Mouse (Mus musculus) MEL (cell line): ENCODE data around the gene Fabp7. TPM values are rescaled to one million over a fixed set of nuclear protein-coding genes. Genes with fewer than 3 reads are reported as not detected.

ENCODE experiments used
- DNase-seq: peaks from one replicate; pipeline ENCODE4 v3.0.0; 2011; ENCODE audit warnings: low read depth, low spot score
- H3K27ac ChIP-seq: 2 replicates; pipeline ENCODE4 v1.5.1; 2012; ENCODE audit warnings: low read depth, mild to moderate bottlenecking, control low read depth, low read length, moderate library complexity; ENCODE audit not compliant: control insufficient read depth
- H3K27me3 ChIP-seq, 2 experiments: fragments of 150-350 bp in 1 of 2; sonication (generic) in 1 of 2; 2 replicates each; pipeline ENCODE4 v1.6.1; 2012; ENCODE audit warnings: low read length in 2 of 2, mild to moderate bottlenecking in 2 of 2, improper control_type of control experiment in 1 of 2, moderate library complexity in 1 of 2; ENCODE audit not compliant: insufficient read depth in 2 of 2, control insufficient read depth in 1 of 2
- H3K36me3 ChIP-seq, 2 experiments: 2 replicates each; pipeline ENCODE4 v1.6.1; 2012 to 2014; ENCODE audit warnings: low read length in 2 of 2, improper control_type of control experiment in 1 of 2, inconsistent platforms in 1 of 2, mild to moderate bottlenecking in 1 of 2; ENCODE audit not compliant: insufficient read depth in 2 of 2, control insufficient read depth in 1 of 2
- H3K4me1 ChIP-seq, 2 experiments: fragments of 150-350 bp in 1 of 2; sonication (generic) in 1 of 2; 2 replicates each; pipeline ENCODE4 v1.6.1; 2012; ENCODE audit warnings: low read length in 2 of 2, improper control_type of control experiment in 1 of 2, mild to moderate bottlenecking in 1 of 2; ENCODE audit not compliant: insufficient read depth in 2 of 2, control insufficient read depth in 1 of 2
- H3K4me3 ChIP-seq, 2 experiments: fragments of 150-350 bp in 1 of 2; sonication (generic) in 1 of 2; 2 replicates each; pipeline ENCODE4 v1.5.1; 2012; ENCODE audit warnings: low read depth in 2 of 2, low read length in 2 of 2, mild to moderate bottlenecking in 2 of 2, moderate library complexity in 2 of 2, control low read depth in 1 of 2, improper control_type of control experiment in 1 of 2; ENCODE audit not compliant: control insufficient read depth in 1 of 2, insufficient read depth in 1 of 2
- H3K79me2 ChIP-seq: 2 replicates; pipeline ENCODE4 v1.6.1; 2012; ENCODE audit warnings: mild to moderate bottlenecking, low read length, moderate library complexity; ENCODE audit not compliant: control insufficient read depth, poor library complexity, insufficient read depth
- H3K9ac ChIP-seq: 2 replicates; pipeline ENCODE4 v1.6.1; 2012; ENCODE audit warnings: low read depth, mild to moderate bottlenecking, control low read depth, low read length, moderate library complexity; ENCODE audit not compliant: control insufficient read depth, poor library complexity, severe bottlenecking
- H3K9me3 ChIP-seq: fragments of 150-350 bp; sonication (generic); replicated peaks from 2 replicates; pipeline ENCODE4 v1.6.1; 2012; ENCODE audit warnings: mild to moderate bottlenecking, low read length, improper control_type of control experiment, moderate library complexity; ENCODE audit not compliant: insufficient read depth
- CHD1 ChIP-seq: IDR thresholded peaks from 2 replicates; pipeline ENCODE4 v1.6.1; 2012; ENCODE audit warnings: low read depth, mild to moderate bottlenecking, inconsistent platforms, low read length, improper control_type of control experiment
- CHD2 ChIP-seq: IDR thresholded peaks from 2 replicates; pipeline ENCODE4 v1.6.1; 2011; ENCODE audit warnings: low read length, improper control_type of control experiment
- CTCF ChIP-seq, 3 experiments: IDR thresholded peaks in 2 of 3; conservative IDR thresholded peaks in 1 of 3; 2 replicates each; pipeline ENCODE4 v1.5.1; 2011 to 2012; ENCODE audit warnings: low read length in 3 of 3, low read depth in 2 of 3, mild to moderate bottlenecking in 2 of 3, improper control_type of control experiment in 1 of 3, inconsistent platforms in 1 of 3, mixed read lengths in 1 of 3, moderate library complexity in 1 of 3; ENCODE audit not compliant: control insufficient read depth in 1 of 3, insufficient read depth in 1 of 3, poor library complexity in 1 of 3, severe bottlenecking in 1 of 3
- ELF1 ChIP-seq: IDR thresholded peaks from 2 replicates; pipeline ENCODE4 v1.6.1; 2014; ENCODE audit warnings: low read depth, mild to moderate bottlenecking, inconsistent platforms, low read length, improper control_type of control experiment, moderate library complexity
- EP300 ChIP-seq, 2 experiments: IDR thresholded peaks; 2 replicates each; pipeline ENCODE4 v1.6.1; 2011; ENCODE audit warnings: improper control_type of control experiment in 2 of 2, low read length in 2 of 2, low read depth in 1 of 2, mild to moderate bottlenecking in 1 of 2
- ETS1 ChIP-seq: IDR thresholded peaks from 2 replicates; pipeline ENCODE4 v1.6.1; 2012; ENCODE audit warnings: low read depth, mild to moderate bottlenecking, inconsistent platforms, low read length, improper control_type of control experiment, moderate library complexity
- GATA1 ChIP-seq: IDR thresholded peaks from 2 replicates; pipeline ENCODE4 v1.6.1; 2011; ENCODE audit warnings: low read depth, low read length, improper control_type of control experiment
- JUND ChIP-seq: IDR thresholded peaks from 2 replicates; pipeline ENCODE4 v1.6.1; 2011; ENCODE audit warnings: low read depth, mild to moderate bottlenecking, improper control_type of control experiment, low read length
- MAX ChIP-seq: IDR thresholded peaks from 2 replicates; pipeline ENCODE4 v1.6.1; 2011; ENCODE audit warnings: low read length, improper control_type of control experiment
- MAZ ChIP-seq: IDR thresholded peaks from 2 replicates; pipeline ENCODE4 v1.6.1; 2012; ENCODE audit warnings: low read depth, mild to moderate bottlenecking, inconsistent platforms, low read length, improper control_type of control experiment
- MXI1 ChIP-seq: IDR thresholded peaks from 2 replicates; pipeline ENCODE4 v1.6.1; 2011; ENCODE audit warnings: mild to moderate bottlenecking, low read depth, low read length, improper control_type of control experiment
- MYB ChIP-seq: IDR thresholded peaks from 2 replicates; pipeline ENCODE4 v1.6.1; 2011; ENCODE audit warnings: mild to moderate bottlenecking, low read depth, low read length, improper control_type of control experiment
- MYC ChIP-seq: IDR thresholded peaks from 2 replicates; pipeline ENCODE4 v1.6.1; 2011; ENCODE audit warnings: low read depth, mild to moderate bottlenecking, low read length, improper control_type of control experiment, moderate library complexity
- POLR2AphosphoS2 ChIP-seq: IDR thresholded peaks from 2 replicates; pipeline ENCODE4 v1.6.1; 2011; ENCODE audit warnings: low read length, improper control_type of control experiment
- POLR2AphosphoS5 ChIP-seq: IDR thresholded peaks from 2 replicates; pipeline ENCODE4 v1.6.1; 2012; ENCODE audit warnings: low read depth, borderline replicate concordance, mild to moderate bottlenecking, inconsistent platforms, low read length, moderate library complexity, mixed read lengths
- RCOR1 ChIP-seq: IDR thresholded peaks from 2 replicates; pipeline ENCODE4 v1.6.1; 2012; ENCODE audit warnings: low read depth, mild to moderate bottlenecking, inconsistent platforms, low read length, improper control_type of control experiment
- TBP ChIP-seq: IDR thresholded peaks from 2 replicates; pipeline ENCODE4 v1.8.0; 2011; ENCODE audit warnings: low read depth, low read length, improper control_type of control experiment
- TCF12 ChIP-seq: IDR thresholded peaks from 2 replicates; pipeline ENCODE4 v1.6.1; 2014; ENCODE audit warnings: low read depth, mild to moderate bottlenecking, inconsistent platforms, low read length, improper control_type of control experiment, moderate library complexity
- UBTF ChIP-seq: IDR thresholded peaks from 2 replicates; pipeline ENCODE4 v1.6.1; 2012; ENCODE audit warnings: low read depth, mild to moderate bottlenecking, inconsistent platforms, low read length, improper control_type of control experiment, moderate library complexity, borderline replicate concordance; ENCODE audit not compliant: insufficient read depth
- USF2 ChIP-seq, 2 experiments: IDR thresholded peaks; 2 replicates each; pipeline ENCODE4 v1.6.1; 2011 to 2012; ENCODE audit warnings: improper control_type of control experiment in 2 of 2, low read length in 2 of 2, borderline replicate concordance in 1 of 2, inconsistent platforms in 1 of 2, low read depth in 1 of 2, mild to moderate bottlenecking in 1 of 2; ENCODE audit not compliant: insufficient read depth in 1 of 2
- ZKSCAN1 ChIP-seq: IDR thresholded peaks from 2 replicates; pipeline ENCODE4 v1.6.1; 2012; ENCODE audit warnings: low read depth, mild to moderate bottlenecking, inconsistent platforms, low read length, improper control_type of control experiment, moderate library complexity
- ZMIZ1 ChIP-seq: IDR thresholded peaks from 2 replicates; pipeline ENCODE4 v1.6.1; 2012; ENCODE audit warnings: low read depth, mild to moderate bottlenecking, inconsistent platforms, low read length, improper control_type of control experiment, moderate library complexity
- polyA plus RNA-seq, 2 experiments: library from polyadenylated mRNA; stranded (reverse) in 1 of 2; unstranded in 1 of 2; fragments of >175 nt in 1 of 2; fragments of >200 nt in 1 of 2; gene quantifications; 2 replicates each; pipeline versions ENCODE4 v1.2.1 to v1.2.4; 2012; ENCODE audit warnings: low replicate concordance in 2 of 2, low read depth in 1 of 2; ENCODE audit not compliant: insufficient read length in 2 of 2, insufficient read depth in 1 of 2, missing spikeins in 1 of 2
- total RNA-seq: library from RNA; depleted of rRNA; stranded (reverse); fragments of 300-350 nt; gene quantifications from 2 replicates; pipeline ENCODE4 v1.2.3, GENCODE M21; 2012

Gene Fabp7
- total and polyA plus RNA-seq, 3 experiments = 4.1 to 26.4 TPM; not detected in 1

- TF ChIP-seq GATA1 (0 out of 2 replicates have a peak, but pooled peaks have one; percentile 3), CTCF (IDR thresholded peaks at IDR 0.05 in 2 of 3, conservative IDR thresholded peaks at IDR 0.05 in 1 of 3; ENCODE audit: control insufficient read depth in 1 of 3, insufficient read depth in 1 of 3, low read depth in 2 of 3, low read length in 3 of 3, poor library complexity in 1 of 3, severe bottlenecking in 1 of 3) (peak; percentile 47 to 58 (median 54)), ELF1 (no peak), POLR2AphosphoS5 (no peak), TBP (no peak), MYB (no peak), ZKSCAN1 (no peak), POLR2AphosphoS2 (no peak)
These were observed 41.1 kb upstream of the Fabp7 start (continued) for GRCm38 (mm10) chr10:57743606-57744016.

GRCm38 (mm10) chr10:57744128-57744765 lies 40.4 kb upstream of the Fabp7 start:
- H3K9me3 ChIP-seq = no peaks in the 10 kb centered on the region
- no peaks in the 10 kb centered on the region; a peak in 1 of 4 replicates for H3K4me1 ChIP-seq
- H3K27me3 ChIP-seq = peaks cover 0 to 1% of the 10 kb centered on the region in 2 experiments; a peak in 1 of 4 replicates
- no peak for TF ChIP-seq ETS1
- TF ChIP-seq USF2 (IDR thresholded peaks at IDR 0.05; ENCODE audit: borderline replicate concordance in 1 of 2, insufficient read depth in 1 of 2, low read depth in 1 of 2, low read length in 2 of 2) = no peak
- no peak for TF ChIP-seq MXI1
- no peak for TF ChIP-seq RCOR1
- no peak for TF ChIP-seq CHD2
- TF ChIP-seq ELF1 = no peak
- no peak for TF ChIP-seq JUND
- TF ChIP-seq UBTF = no peak
- no peak for TF ChIP-seq TCF12
- no peak for TF ChIP-seq CHD1
- no peak for TF ChIP-seq MYC
- TF ChIP-seq MAZ = no peak
- no peak for TF ChIP-seq ZMIZ1
- TF ChIP-seq MAX = no peak
- TF ChIP-seq EP300 (IDR thresholded peaks at IDR 0.05; ENCODE audit: low read depth in 1 of 2, low read length in 2 of 2) = no peak
- no peak overlapping the region for H3K27ac ChIP-seq
- H3K9ac ChIP-seq = no peak overlapping the region
- no peak for DNase-seq
- H3K4me3 ChIP-seq = peak overlapping the region in 1 of 2 experiments; percentile 45; a peak in 1 of 4 replicates
- H3K79me2 ChIP-seq = no peaks in the 10 kb centered on the region
- no peaks in the 10 kb centered on the region for H3K36me3 ChIP-seq
